Mouse (Mus musculus) layer of hippocampus, adult 9-10 months (tissue): ENCODE data around the gene Lysmd4.

Source experiments
- DNase-seq: peaks from one replicate; pipeline ENCODE4 v3.0.0; 2022; ENCODE audit warnings: low spot score

The Lysmd4 gene

GRCm38 (mm10) chr7:67222220-67222862 is at the start of gene Lysmd4:
Gene Lysmd4, plus strand, starts transcription at chr7:67222544.
- DNase-seq, result peak; percentile 90

- no peak for DNase-seq
Measured at GRCm38 (mm10) chr7:67173522-67174195, 48.7 kb upstream of the Lysmd4 start.

- no peak for DNase-seq
Measured at GRCm38 (mm10) chr7:67183786-67184185, 38.6 kb upstream of the Lysmd4 start.

GRCm38 (mm10) chr7:67199412-67199811 is 22.9 kb upstream of the Lysmd4 start:
- peak; percentile 16 for DNase-seq

- DNase-seq, result no peak
Measured at GRCm38 (mm10) chr7:67203625-67204024, 18.7 kb upstream of the Lysmd4 start.

- no peak for DNase-seq
Measured at GRCm38 (mm10) chr7:67205734-67206425, 16.5 kb upstream of the Lysmd4 start.

GRCm38 (mm10) chr7:67206496-67206895 is 15.8 kb upstream of the Lysmd4 start:
- no peak for DNase-seq

GRCm38 (mm10) chr7:67207701-67208100 is 14.6 kb upstream of the Lysmd4 start:
- no peak for DNase-seq

- no peak for DNase-seq
Measured at GRCm38 (mm10) chr7:67208317-67208716, 14.0 kb upstream of the Lysmd4 start.

GRCm38 (mm10) chr7:67210004-67210833 is 12.1 kb upstream of the Lysmd4 start:
- DNase-seq, result no peak

- DNase-seq, result no peak
Measured at GRCm38 (mm10) chr7:67211341-67211740, 11.0 kb upstream of the Lysmd4 start.

GRCm38 (mm10) chr7:67211971-67212370 is 10.4 kb upstream of the Lysmd4 start:
- no peak for DNase-seq

- DNase-seq, result no peak
Measured at GRCm38 (mm10) chr7:67213589-67213988, 8.8 kb upstream of the Lysmd4 start.

- no peak for DNase-seq
Measured at GRCm38 (mm10) chr7:67216351-67216750, 6.0 kb upstream of the Lysmd4 start.

- DNase-seq, result no peak
Measured at GRCm38 (mm10) chr7:67217025-67217424, 5.3 kb upstream of the Lysmd4 start.

- DNase-seq, result no peak
Measured at GRCm38 (mm10) chr7:67225943-67226625, 3.7 kb downstream of the Lysmd4 start.

GRCm38 (mm10) chr7:67227538-67227937 is 5.2 kb downstream of the Lysmd4 start:
- DNase-seq, result no peak

GRCm38 (mm10) chr7:67228390-67228789 is 6.0 kb downstream of the Lysmd4 start:
- DNase-seq, result no peak

- no peak for DNase-seq
Measured at GRCm38 (mm10) chr7:67228891-67229602, 6.7 kb downstream of the Lysmd4 start.

- no peak for DNase-seq
Measured at GRCm38 (mm10) chr7:67229701-67230100, 7.4 kb downstream of the Lysmd4 start.

- no peak for DNase-seq
Measured at GRCm38 (mm10) chr7:67230221-67230620, 7.9 kb downstream of the Lysmd4 start.
